Mouse (Mus musculus): ENCODE results near the gene Clnk. TPM values are rescaled to one million over a fixed set of nuclear protein-coding genes. Genes with fewer than 3 reads are reported as not detected.

Gene Clnk
- total RNA-seq, 2 experiments from 2014 or later: 0.20 to 0.26 TPM

DNA sequence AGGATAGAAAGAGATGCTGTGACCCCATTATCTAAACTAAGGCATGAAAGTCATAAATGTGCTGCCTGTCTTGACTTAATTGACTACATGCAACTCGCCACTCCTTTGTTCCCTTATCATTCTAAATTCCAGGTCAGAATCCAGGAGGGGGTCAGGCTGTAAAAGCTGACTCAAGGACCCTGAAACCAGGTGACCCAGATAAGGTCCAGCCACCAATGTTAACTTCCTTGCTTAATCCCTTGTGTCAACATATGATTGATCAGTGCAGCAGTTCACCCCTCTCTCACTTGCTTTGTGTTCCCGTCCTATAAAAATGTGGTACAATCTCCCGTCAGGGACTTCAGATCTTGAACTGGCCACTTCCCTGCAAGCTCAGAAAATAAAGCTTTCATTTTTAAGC, 31.1 kb downstream of the Clnk start:
- Histone ChIP-seq H3K27ac (no peak overlapping the region), H3K4me3 (no peak overlapping the region)
- no peak for TF ChIP-seq CTCF (IDR thresholded peaks at IDR 0.05)
- no peak for DNase-seq (ENCODE audit: extremely low spot score in 1 of 2, low spot score in 2 of 2)
- intact Hi-C loops (cut with DNase I): no loop called here

- no peak overlapping the region for H3K4me3 ChIP-seq
- DNase-seq (ENCODE audit: extremely low spot score in 1 of 2, low spot score in 2 of 2): no peak
- H3K27ac ChIP-seq: no peak overlapping the region
- no peak for TF ChIP-seq CTCF (IDR thresholded peaks at IDR 0.05)
- intact Hi-C loops (cut with DNase I): no loop called here
Measured at GRCm38 (mm10) chr5:38844312-38844711, 32.3 kb downstream of the Clnk start.

DNA sequence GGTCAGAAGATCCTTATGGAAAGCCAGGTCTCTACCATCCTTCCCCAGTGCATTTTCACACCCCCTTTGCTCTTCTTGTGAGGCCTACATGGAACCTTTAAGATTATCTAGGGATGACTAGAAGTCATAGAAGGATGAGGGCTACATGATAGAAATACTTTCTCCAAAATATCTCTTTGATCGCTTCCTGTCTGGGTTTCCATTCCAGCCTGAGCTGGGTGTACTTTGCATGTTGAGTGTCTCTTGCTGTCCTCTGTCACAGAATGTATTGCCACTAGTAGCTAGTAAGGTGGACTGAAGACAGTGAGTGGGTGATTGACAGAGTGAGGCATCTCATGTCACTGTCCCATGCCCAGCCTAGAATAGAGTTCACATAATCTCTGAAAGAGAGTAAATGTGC, 36.6 kb downstream of the Clnk start:
- intact Hi-C loops (cut with DNase I): no loop called here
- TF ChIP-seq CTCF (IDR thresholded peaks at IDR 0.05): no peak
- no peak overlapping the region for H3K27ac ChIP-seq
- no peak for DNase-seq (ENCODE audit: extremely low spot score in 1 of 2, low spot score in 2 of 2)
- no peak overlapping the region for H3K4me3 ChIP-seq

GRCm38 (mm10) chr5:38827310-38827709, 49.3 kb downstream of the Clnk start:
- intact Hi-C loops (cut with DNase I): no loop called here

DNA sequence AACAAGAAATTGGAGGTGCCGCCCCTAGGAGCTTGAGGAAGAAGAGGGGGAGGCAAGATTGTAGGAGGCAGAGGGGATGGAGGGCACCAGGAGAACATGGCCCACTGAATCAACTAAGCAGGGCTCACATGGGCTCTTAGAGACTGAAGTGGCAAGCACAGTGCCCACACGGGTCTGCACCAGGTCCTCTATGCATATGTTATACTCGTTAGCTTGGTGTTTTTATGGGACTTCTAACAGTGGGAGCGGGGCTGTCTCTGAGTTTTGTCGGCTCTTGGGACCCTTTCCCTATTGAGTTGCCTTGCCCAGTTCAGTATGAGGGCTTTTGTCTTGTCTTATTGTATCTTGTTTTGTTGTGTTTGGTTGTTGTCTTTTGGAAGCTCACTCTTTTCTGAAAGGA, 50.0 kb downstream of the Clnk start:
- Histone ChIP-seq H3K4me3 (no peak overlapping the region), H3K27ac (no peak overlapping the region)
- intact Hi-C loops (cut with DNase I): no loop called here
- no peak for TF ChIP-seq CTCF (IDR thresholded peaks at IDR 0.05)
- no peak for DNase-seq (ENCODE audit: extremely low spot score in 1 of 2, low spot score in 2 of 2)

More at GRCm38 (mm10) chr5:38827310-38827709, 49.3 kb downstream of the Clnk start:
- no peak for DNase-seq (ENCODE audit: extremely low spot score in 1 of 2, low spot score in 2 of 2)
- no peak for TF ChIP-seq CTCF (IDR thresholded peaks at IDR 0.05)
- H3K27ac ChIP-seq: no peak overlapping the region
- no peak overlapping the region for H3K4me3 ChIP-seq

DNA sequence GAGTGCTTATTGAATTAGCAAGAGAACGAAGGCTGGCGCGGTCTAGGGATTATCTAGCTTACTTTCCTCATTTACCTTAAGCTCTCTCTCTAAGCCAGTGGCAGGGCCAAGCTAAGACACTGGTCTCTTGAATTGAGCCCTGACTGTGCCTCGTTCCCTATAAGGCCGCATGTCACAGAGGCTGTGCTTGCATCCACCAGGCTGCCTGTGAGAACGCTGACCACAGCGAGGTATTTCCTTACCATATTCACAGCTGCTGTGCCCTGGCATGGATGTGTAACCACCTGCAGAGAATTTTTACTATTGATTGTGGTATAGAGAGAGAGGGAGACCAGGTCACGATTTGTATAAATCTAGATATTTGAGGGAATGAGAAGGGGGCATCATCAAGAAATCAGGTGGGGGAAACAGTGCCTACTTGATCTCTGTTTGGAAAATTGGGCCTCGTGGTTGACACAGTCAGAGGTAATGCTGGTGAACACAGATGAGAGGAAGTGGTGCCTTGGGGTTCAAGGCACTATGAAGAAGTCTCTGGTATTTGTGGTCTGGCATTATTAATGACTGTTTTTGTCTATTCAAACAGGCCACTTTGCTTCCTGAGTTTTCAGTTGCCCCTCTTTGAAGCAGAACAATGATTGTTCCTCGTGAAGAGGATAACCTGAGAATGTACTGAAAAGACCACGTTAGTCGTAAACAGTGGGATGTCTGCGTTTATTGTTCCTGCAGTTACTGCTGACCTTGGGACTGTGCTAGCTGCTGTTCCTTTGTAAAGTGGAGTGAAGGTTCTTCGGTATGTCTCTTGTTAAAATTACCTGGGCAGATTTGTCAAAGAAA, 52.3 kb downstream of the Clnk start:
- no peak for TF ChIP-seq CTCF (IDR thresholded peaks at IDR 0.05)
- intact Hi-C loops (cut with DNase I): no loop called here
- Histone ChIP-seq H3K27ac (no peak overlapping the region), H3K4me3 (no peak overlapping the region)
- DNase-seq (ENCODE audit: extremely low spot score in 1 of 2, low spot score in 2 of 2): no peak

GRCm38 (mm10) chr5:38813391-38814109, 63.1 kb downstream of the Clnk start:
- no peak for DNase-seq (ENCODE audit: extremely low spot score in 1 of 2, low spot score in 2 of 2)
- no peak for TF ChIP-seq CTCF (IDR thresholded peaks at IDR 0.05)
- Histone ChIP-seq H3K4me3 (no peak overlapping the region), H3K27ac (no peak overlapping the region)
- intact Hi-C loops (cut with DNase I): no loop called here

GRCm38 (mm10) chr5:38812916-38813315, 63.7 kb downstream of the Clnk start:
- no peak for TF ChIP-seq CTCF (IDR thresholded peaks at IDR 0.05)
- no peak overlapping the region for H3K4me3 ChIP-seq
- intact Hi-C loops (cut with DNase I): no loop called here
- no peak overlapping the region for H3K27ac ChIP-seq
- no peak for DNase-seq (ENCODE audit: extremely low spot score in 1 of 2, low spot score in 2 of 2)

DNA sequence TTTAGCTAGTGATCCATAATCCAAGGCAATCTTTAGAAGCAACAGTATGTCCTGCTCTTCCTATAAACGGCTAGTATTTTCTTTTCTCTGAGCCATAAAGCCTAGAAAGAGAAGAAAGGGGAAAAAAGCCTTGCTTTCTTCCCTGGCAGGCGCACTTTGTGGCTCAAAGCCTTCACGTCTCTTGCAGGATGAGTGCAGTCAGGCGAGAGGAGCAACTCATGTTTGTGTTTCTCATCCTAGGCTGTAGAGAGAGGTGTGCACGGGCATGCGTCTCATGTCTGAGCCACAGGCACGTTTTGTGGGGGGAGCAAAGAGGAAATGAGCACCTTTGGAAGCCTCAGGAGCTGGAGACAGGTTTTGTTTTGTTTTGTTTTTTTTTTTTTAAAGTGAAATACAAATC, 64.2 kb downstream of the Clnk start:
- DNase-seq (ENCODE audit: extremely low spot score in 1 of 2, low spot score in 2 of 2): no peak
- no peak for TF ChIP-seq CTCF (IDR thresholded peaks at IDR 0.05)
- intact Hi-C loops (cut with DNase I): no loop called here
- no peak overlapping the region for H3K27ac ChIP-seq
- no peak overlapping the region for H3K4me3 ChIP-seq

DNA sequence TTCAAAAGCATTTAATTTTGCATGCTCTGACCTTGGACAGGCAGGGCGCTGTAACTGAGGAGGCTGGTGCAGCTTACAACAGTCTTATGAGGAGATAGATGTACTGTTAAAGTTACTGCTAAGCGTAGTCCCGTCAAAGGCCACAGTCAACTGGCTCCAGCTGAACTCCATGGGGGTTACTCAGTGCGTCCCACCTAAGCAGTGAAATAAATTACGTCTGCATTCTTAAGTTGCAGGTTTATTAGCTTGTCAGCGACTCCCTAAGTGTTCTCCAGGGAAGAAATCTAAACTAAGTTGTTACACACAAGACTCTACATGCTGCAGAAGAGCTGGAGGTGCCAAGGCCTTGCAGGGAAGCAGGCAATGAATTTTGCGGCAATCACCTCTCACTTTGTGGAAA, 77.7 kb downstream of the Clnk start:
- intact Hi-C loops (cut with DNase I): loop anchor here (5.0 kb wide), 1 partner anchor 148 kb away; no protein-coding TSS in a partner anchor
- H3K27ac ChIP-seq: no peak overlapping the region
- TF ChIP-seq CTCF (IDR thresholded peaks at IDR 0.05): no peak
- DNase-seq (ENCODE audit: extremely low spot score in 1 of 2, low spot score in 2 of 2): no peak
- no peak overlapping the region for H3K4me3 ChIP-seq

GRCm38 (mm10) chr5:38795139-38795538, 81.5 kb downstream of the Clnk start:
- Histone ChIP-seq H3K4me3 (no peak overlapping the region), H3K27ac (no peak overlapping the region)
- no peak for TF ChIP-seq CTCF (IDR thresholded peaks at IDR 0.05)
- DNase-seq (ENCODE audit: extremely low spot score in 1 of 2, low spot score in 2 of 2): no peak
- intact Hi-C loops (cut with DNase I): loop anchor here (5.0 kb wide), 1 partner anchor 152 kb away; no protein-coding TSS in a partner anchor

- TF ChIP-seq CTCF (IDR thresholded peaks at IDR 0.05): no peak
- Histone ChIP-seq H3K27ac (no peak overlapping the region), H3K4me3 (no peak overlapping the region)
- DNase-seq (ENCODE audit: extremely low spot score in 1 of 2, low spot score in 2 of 2): no peak
- intact Hi-C loops (cut with DNase I): no loop called here
Measured at GRCm38 (mm10) chr5:38791116-38791515, 85.5 kb downstream of the Clnk start.

All from left cerebral cortex, adult 2 months (tissue).